Mouse (Mus musculus): ENCODE data around the gene Taf8. TPM values are rescaled to one million over a fixed set of nuclear protein-coding genes. Genes with fewer than 3 reads are reported as not detected.

The Taf8 gene
- polyA plus RNA-seq, 1 experiment from 2014 or later = 9.2 TPM

- ATAC-seq = peak; percentile 83
- TF ChIP-seq CTCF (IDR thresholded peaks at IDR 0.05; ENCODE audit: low read depth) = no peak
- H3K9ac ChIP-seq (ENCODE audit: low read depth, low read length) = no peak overlapping the region
- no peaks in the 10 kb centered on the region for H3K9me3 ChIP-seq (ENCODE audit: control insufficient read depth)
- H3K27ac ChIP-seq (ENCODE audit: low read depth, low read length) = peak overlapping the region; percentile 46; the same call in 1 of the 2 replicates
- H3K36me3 ChIP-seq (ENCODE audit: control insufficient read depth, insufficient read depth) = peaks cover 15% of the 10 kb centered on the region
- no peak overlapping the region for H3K4me2 ChIP-seq (replicated peaks; ENCODE audit: low read depth)
- H3K27me3 ChIP-seq (replicated peaks; ENCODE audit: control insufficient read depth, insufficient read depth, low read length) = no peaks in the 10 kb centered on the region
- peaks cover 5% of the 10 kb centered on the region for H3K4me1 ChIP-seq (replicated peaks; ENCODE audit: control insufficient read depth, insufficient read depth, low read length)
- 17% methylated on average over 1 of the region's 1 CpGs for WGBS
- no peak overlapping the region for H3K4me3 ChIP-seq (ENCODE audit: low read depth, low read length)
Observed at GRCm38 (mm10) chr17:47484241-47484921, 17.7 kb downstream of the Taf8 start.

- H3K9ac ChIP-seq (ENCODE audit: low read depth, low read length) = no peak overlapping the region
- H3K27me3 ChIP-seq (replicated peaks; ENCODE audit: control insufficient read depth, insufficient read depth, low read length) = no peaks in the 10 kb centered on the region
- no peak overlapping the region for H3K4me2 ChIP-seq (replicated peaks; ENCODE audit: low read depth)
- H3K27ac ChIP-seq (ENCODE audit: low read depth, low read length) = no peak overlapping the region
- TF ChIP-seq CTCF (IDR thresholded peaks at IDR 0.05; ENCODE audit: low read depth) = peak; percentile 92
- H3K4me1 ChIP-seq (replicated peaks; ENCODE audit: control insufficient read depth, insufficient read depth, low read length) = peaks cover 5% of the 10 kb centered on the region
- ATAC-seq = no peak
- no peaks in the 10 kb centered on the region for H3K9me3 ChIP-seq (ENCODE audit: control insufficient read depth)
- no peaks in the 10 kb centered on the region for H3K36me3 ChIP-seq (ENCODE audit: control insufficient read depth, insufficient read depth)
- WGBS = 55% methylated on average over 2 of the region's 2 CpGs
- H3K4me3 ChIP-seq (ENCODE audit: low read depth, low read length) = no peak overlapping the region
Observed at GRCm38 (mm10) chr17:47482401-47482800, 19.7 kb downstream of the Taf8 start.

- H3K4me3 ChIP-seq (ENCODE audit: low read depth, low read length) = no peak overlapping the region
- H3K9ac ChIP-seq (ENCODE audit: low read depth, low read length) = no peak overlapping the region
- no peaks in the 10 kb centered on the region for H3K27me3 ChIP-seq (replicated peaks; ENCODE audit: control insufficient read depth, insufficient read depth, low read length)
- 41% methylated on average over 3 of the region's 3 CpGs for WGBS
- no peaks in the 10 kb centered on the region for H3K9me3 ChIP-seq (ENCODE audit: control insufficient read depth)
- no peak overlapping the region for H3K27ac ChIP-seq (ENCODE audit: low read depth, low read length)
- H3K36me3 ChIP-seq (ENCODE audit: control insufficient read depth, insufficient read depth) = no peaks in the 10 kb centered on the region
- no peak for TF ChIP-seq CTCF (IDR thresholded peaks at IDR 0.05; ENCODE audit: low read depth)
- no peak for ATAC-seq
- H3K4me1 ChIP-seq (replicated peaks; ENCODE audit: control insufficient read depth, insufficient read depth, low read length) = peaks cover 2% of the 10 kb centered on the region; the same call in 1 of the 2 replicates
- no peak overlapping the region for H3K4me2 ChIP-seq (replicated peaks; ENCODE audit: low read depth)
Observed at GRCm38 (mm10) chr17:47479887-47480286, 22.2 kb downstream of the Taf8 start.

GRCm38 (mm10) chr17:47475714-47476113 is 26.4 kb downstream of the Taf8 start:
- no peak overlapping the region for H3K4me3 ChIP-seq (ENCODE audit: low read depth, low read length)
- no peaks in the 10 kb centered on the region for H3K9me3 ChIP-seq (ENCODE audit: control insufficient read depth)
- no peak overlapping the region for H3K4me2 ChIP-seq (replicated peaks; ENCODE audit: low read depth)
- no peak overlapping the region for H3K9ac ChIP-seq (ENCODE audit: low read depth, low read length)
- H3K27ac ChIP-seq (ENCODE audit: low read depth, low read length) = peak overlapping the region; percentile 64; the same call in 1 of the 2 replicates
- no peaks in the 10 kb centered on the region for H3K27me3 ChIP-seq (replicated peaks; ENCODE audit: control insufficient read depth, insufficient read depth, low read length)
- no peak for ATAC-seq
- 0 out of 2 replicates have a peak, but pooled peaks cover 4% of the 10 kb centered on the region for H3K4me1 ChIP-seq (replicated peaks; ENCODE audit: control insufficient read depth, insufficient read depth, low read length)
- WGBS = 64% methylated on average over 3 of the region's 3 CpGs
- TF ChIP-seq CTCF (IDR thresholded peaks at IDR 0.05; ENCODE audit: low read depth) = peak; percentile 70
- no peaks in the 10 kb centered on the region for H3K36me3 ChIP-seq (ENCODE audit: control insufficient read depth, insufficient read depth)

GRCm38 (mm10) chr17:47475181-47475580 is 26.9 kb downstream of the Taf8 start:
- Histone ChIP-seq H3K27me3 (replicated peaks; ENCODE audit: control insufficient read depth, insufficient read depth, low read length) (no peaks in the 10 kb centered on the region), H3K27ac (ENCODE audit: low read depth, low read length) (peak overlapping the region; percentile 64; the same call in 1 of the 2 replicates), H3K9me3 (ENCODE audit: control insufficient read depth) (no peaks in the 10 kb centered on the region), H3K9ac (ENCODE audit: low read depth, low read length) (no peak overlapping the region), H3K4me3 (ENCODE audit: low read depth, low read length) (no peak overlapping the region), H3K4me2 (replicated peaks; ENCODE audit: low read depth) (no peak overlapping the region), H3K36me3 (ENCODE audit: control insufficient read depth, insufficient read depth) (peaks cover 3% of the 10 kb centered on the region; the same call in 1 of the 2 replicates), H3K4me1 (replicated peaks; ENCODE audit: control insufficient read depth, insufficient read depth, low read length) (0 out of 2 replicates have a peak, but pooled peaks cover 5% of the 10 kb centered on the region)
- ATAC-seq = peak; percentile 76
- no peak for TF ChIP-seq CTCF (IDR thresholded peaks at IDR 0.05; ENCODE audit: low read depth)
- WGBS = 50% methylated on average over 4 of the region's 4 CpGs

- H3K27me3 ChIP-seq (replicated peaks; ENCODE audit: control insufficient read depth, insufficient read depth, low read length) = no peaks in the 10 kb centered on the region
- H3K27ac ChIP-seq (ENCODE audit: low read depth, low read length) = no peak overlapping the region; the same call in 1 of the 2 replicates
Observed at GRCm38 (mm10) chr17:47474250-47474649, 27.8 kb downstream of the Taf8 start.

More at GRCm38 (mm10) chr17:47474250-47474649, 27.8 kb downstream of the Taf8 start:
- H3K4me1 ChIP-seq (replicated peaks; ENCODE audit: control insufficient read depth, insufficient read depth, low read length) = 0 out of 2 replicates have a peak, but pooled peaks cover 5% of the 10 kb centered on the region
- TF ChIP-seq CTCF (IDR thresholded peaks at IDR 0.05; ENCODE audit: low read depth) = no peak
- 52% methylated on average over 4 of the region's 4 CpGs for WGBS
- H3K9ac ChIP-seq (ENCODE audit: low read depth, low read length) = no peak overlapping the region
- H3K36me3 ChIP-seq (ENCODE audit: control insufficient read depth, insufficient read depth) = peaks cover 12% of the 10 kb centered on the region; the same call in 1 of the 2 replicates
- H3K9me3 ChIP-seq (ENCODE audit: control insufficient read depth) = no peaks in the 10 kb centered on the region
- no peak for ATAC-seq
- no peak overlapping the region for H3K4me2 ChIP-seq (replicated peaks; ENCODE audit: low read depth)
- H3K4me3 ChIP-seq (ENCODE audit: low read depth, low read length) = no peak overlapping the region
